Mouse (Mus musculus) brain, embryonic 14.5 days (tissue): Measurements from ENCODE around the gene Ubox5.

ENCODE experiments used
- CTCF ChIP-seq: fragments of 200-500 bp; IDR thresholded peaks from 2 replicates; pipeline ENCODE4 v1.5.1; 2012; ENCODE audit warnings: inconsistent platforms, mild to moderate bottlenecking, moderate library complexity, borderline replicate concordance; ENCODE audit not compliant: insufficient read depth, insufficient read length; ENCODE audit errors: extremely low read depth
- POLR2A ChIP-seq: fragments of 200-500 bp; IDR thresholded peaks from 2 replicates; pipeline ENCODE4 v1.6.1; 2012; ENCODE audit warnings: mild to moderate bottlenecking, inconsistent platforms, borderline replicate concordance; ENCODE audit not compliant: poor library complexity, insufficient read depth, insufficient read length, severe bottlenecking; ENCODE audit errors: extremely low read depth

GRCm38 (mm10) chr2:130642684-130643369, 13.0 kb upstream of the Ubox5 start, which contains the start of gene Lzts3:
- no peak for TF ChIP-seq CTCF
- TF ChIP-seq POLR2A, result peak; percentile 86
